In genomic region chr12:70640186-70640585, GRCm38 (mm10) we compare ENCODE assay signal across 34 mouse cellular contexts.
"Had no signal": no experiment of that assay in that cellular context is flagged by ENCODE, and none has a peak within 500 bp of the region (broad histone marks: within the 10 kb centered on the region; RNA-seq: fewer than 3 reads in every experiment).

No protein-coding gene starts in this region.

- H3K36me3 ChIP-seq: heart, embryonic 10.5 days; heart, embryonic 13.5 days; heart, embryonic 15.5 days; hindbrain, embryonic 10.5 days; hindbrain, embryonic 12.5 days; hindbrain, embryonic 13.5 days; hindbrain, embryonic 15.5 days; intestine, embryonic 15.5 days; kidney, embryonic 15.5 days had no signal

- H3K27ac ChIP-seq: heart, adult 2 months; heart, embryonic 10.5 days; heart, embryonic 13.5 days; heart, embryonic 15.5 days; hindbrain, embryonic 10.5 days; hindbrain, embryonic 12.5 days; hindbrain, embryonic 13.5 days; hindbrain, embryonic 14.5 days; hindbrain, embryonic 15.5 days; hindbrain, postnatal 0 days; intestine, embryonic 15.5 days; kidney, embryonic 15.5 days; kidney, postnatal 0 days; layer of hippocampus, adult 2 months had no signal

- H3K4me2 ChIP-seq: heart, embryonic 11.5 days; heart, embryonic 13.5 days; heart, embryonic 15.5 days; hindbrain, embryonic 12.5 days; hindbrain, embryonic 13.5 days; hindbrain, embryonic 14.5 days; hindbrain, embryonic 15.5 days; intestine, embryonic 15.5 days; kidney, embryonic 15.5 days had no signal

- H3K27me3 ChIP-seq: heart, embryonic 13.5 days; heart, embryonic 15.5 days; hindbrain, embryonic 12.5 days; hindbrain, embryonic 13.5 days; hindbrain, embryonic 15.5 days; intestine, embryonic 15.5 days; kidney, embryonic 15.5 days had no signal

- H3K9me3 ChIP-seq: heart, embryonic 10.5 days; heart, embryonic 13.5 days; heart, embryonic 15.5 days; hindbrain, embryonic 10.5 days; hindbrain, embryonic 12.5 days; hindbrain, embryonic 13.5 days; hindbrain, embryonic 15.5 days; intestine, embryonic 15.5 days; kidney, embryonic 15.5 days had no signal

- ATAC-seq: hindbrain, embryonic 16.5 days; hindbrain, postnatal 0 days; inflammation-experienced regulatory T-cells, adult 6 months; intestine, embryonic 15.5 days; intestine, embryonic 16.5 days had no signal

- H3K4me3 ChIP-seq: heart, adult 2 months; heart, embryonic 10.5 days; heart, embryonic 13.5 days; heart, embryonic 15.5 days; hindbrain, embryonic 10.5 days; hindbrain, embryonic 12.5 days; hindbrain, embryonic 13.5 days; hindbrain, embryonic 15.5 days; intestine, embryonic 15.5 days; kidney, embryonic 15.5 days; layer of hippocampus, adult 2 months had no signal

- DNase-seq: heart, adult 2 months; heart, postnatal 10 days; heart, postnatal 14 days; heart, postnatal 36 days; heart, postnatal 4 days; kidney, adult 11 months; kidney, adult 18-20 months; kidney, adult 2 months; kidney, adult 8-10 months; kidney, adult 9 months; kidney, postnatal 10 days; kidney, postnatal 14 days; kidney, postnatal 25 days; kidney, postnatal 36 days; kidney, postnatal 4 days; layer of hippocampus, adult 9-11 months; layer of hippocampus, postnatal 36 days had no signal

- H3K4me1 ChIP-seq: heart, embryonic 10.5 days; heart, embryonic 13.5 days; heart, embryonic 15.5 days; hindbrain, embryonic 10.5 days; hindbrain, embryonic 12.5 days; hindbrain, embryonic 13.5 days; hindbrain, embryonic 15.5 days; intestine, embryonic 15.5 days; kidney, embryonic 15.5 days had no signal

- H3K9ac ChIP-seq: heart, embryonic 13.5 days; heart, embryonic 15.5 days; hindbrain, embryonic 12.5 days; hindbrain, embryonic 13.5 days; hindbrain, embryonic 14.5 days; hindbrain, embryonic 15.5 days; intestine, embryonic 15.5 days; kidney, embryonic 15.5 days had no signal
